Mouse (Mus musculus) neural tube, embryonic 11.5 days (tissue): ENCODE data around the gene Wdr47. TPM values are rescaled to one million over a fixed set of nuclear protein-coding genes. Genes with fewer than 3 reads are reported as not detected.
"Not testable (repeated sequence)": the region's sequence is repeated elsewhere in the genome, so short reads cannot be mapped to it uniquely, and the experiment has no call there.

Source experiments
- ATAC-seq: fragments of 200-750 bp; cut with Nextera tagmentation; 2 replicates; pipeline ENCODE4 v1.8.0; 2017; ENCODE audit warnings: moderate number of reproducible peaks, mild to moderate bottlenecking, moderate TSS enrichment, moderate library complexity; ENCODE audit not compliant: insufficient read depth, low FRiP score, low TSS enrichment
- DNase-seq: peaks from one replicate; pipeline ENCODE4 v3.0.0-alpha.2; 2015; ENCODE audit warnings: low spot score
- H3K27ac ChIP-seq: fragments of 300-500 bp; sonication (generic); 2 replicates; pipeline ENCODE4 v1.5.1; 2014; ENCODE audit warnings: low read depth, mild to moderate bottlenecking, low read length
- H3K27me3 ChIP-seq: fragments of 300-500 bp; sonication (generic); 2 replicates; pipeline ENCODE4 v1.6.1; 2014; ENCODE audit warnings: mild to moderate bottlenecking, low read length, mixed read lengths; ENCODE audit not compliant: control insufficient read depth, insufficient read depth
- H3K36me3 ChIP-seq: fragments of 300-500 bp; sonication (generic); 2 replicates; pipeline ENCODE4 v1.6.1; 2014; ENCODE audit warnings: mild to moderate bottlenecking, low read length, moderate library complexity, mixed read lengths; ENCODE audit not compliant: control insufficient read depth, insufficient read depth
- H3K4me1 ChIP-seq: fragments of 300-500 bp; sonication (generic); 2 replicates; pipeline ENCODE4 v1.6.1; 2014; ENCODE audit warnings: low read length, mixed read lengths; ENCODE audit not compliant: control insufficient read depth, insufficient read depth
- H3K4me2 ChIP-seq: fragments of 300-500 bp; sonication (generic); 2 replicates; pipeline ENCODE4 v1.6.1; 2014; ENCODE audit warnings: low read depth, mild to moderate bottlenecking, moderate library complexity
- H3K4me3 ChIP-seq: fragments of 300-500 bp; sonication (generic); 2 replicates; pipeline ENCODE4 v1.5.1; 2014; ENCODE audit warnings: low read depth, low read length
- H3K9ac ChIP-seq: fragments of 300-500 bp; sonication (generic); 2 replicates; pipeline ENCODE4 v1.6.1; 2014; ENCODE audit warnings: mild to moderate bottlenecking, low read length
- H3K9me3 ChIP-seq: fragments of 300-500 bp; sonication (generic); 2 replicates; pipeline ENCODE4 v1.6.1; 2016; ENCODE audit warnings: low read length; ENCODE audit not compliant: control insufficient read depth
- WGBS: fragments of 180-500 bp; shearing (Covaris S2); extraction: QIAGEN DNeasy Blood & Tissue Kit; methylation state at CpG from one replicate; pipeline ENCODE4 v1.1.7; 2014; 5-methylcytosine and 5-hydroxymethylcytosine counted together
- polyA plus RNA-seq: library from polyadenylated mRNA; unstranded; fragments of >200 nt; fragmentation: Nextera tagmentation; extraction: Ambion mirVana; gene quantifications from 2 replicates; pipeline ENCODE4 v1.2.1, GENCODE M21; 2014

Gene Wdr47
- polyA plus RNA-seq, 1 experiment from 2014 or later = 54.6 TPM

GRCm38 (mm10) chr3:108591530-108592522 is 747 bp downstream of the Wdr47 start:
- Histone ChIP-seq H3K36me3 (no peaks in the 10 kb centered on the region), H3K4me1 (peaks cover 3% of the 10 kb centered on the region; the same call in 1 of the 2 replicates), H3K27ac (peak overlapping the region; percentile 89), H3K4me3 (peak overlapping the region; percentile 95), H3K9ac (peak overlapping the region; percentile 75), H3K4me2 (peak overlapping the region; percentile 76), H3K27me3 (no peaks in the 10 kb centered on the region), H3K9me3 (no peaks in the 10 kb centered on the region)
- DNase-seq (peak; percentile 54), ATAC-seq (peak; percentile 79)
- WGBS = 0% methylated on average over 61 of the region's 61 CpGs

DNA sequence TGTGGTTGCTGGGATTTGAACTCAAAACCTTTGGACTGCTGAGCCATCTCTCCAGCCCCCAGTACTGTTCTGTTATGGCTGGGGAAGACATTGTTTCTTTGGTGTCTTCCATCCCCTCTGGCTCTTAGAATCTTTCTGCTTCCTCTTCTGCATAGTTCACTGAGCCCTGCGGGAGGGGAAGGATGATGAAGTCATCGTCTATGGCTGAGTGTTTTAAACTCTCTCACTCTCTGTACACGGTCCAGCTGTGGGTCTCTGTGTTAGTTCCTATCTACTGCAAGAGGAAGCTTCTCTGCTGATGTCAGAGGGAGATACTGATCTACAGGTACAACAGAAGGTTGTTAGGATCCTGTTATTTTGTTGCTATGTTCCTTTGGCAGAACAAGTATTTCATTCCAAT is 17.8 kb downstream of the Wdr47 start:
- WGBS = 78% methylated on average over 3 of the region's 3 CpGs
- no peaks in the 10 kb centered on the region for H3K9me3 ChIP-seq

GRCm38 (mm10) chr3:108634761-108635160 is 43.7 kb downstream of the Wdr47 start:
- no peak for ATAC-seq
- Histone ChIP-seq H3K4me2 (no peak overlapping the region), H3K9ac (no peak overlapping the region), H3K9me3 (no peaks in the 10 kb centered on the region), H3K27ac (no peak overlapping the region), H3K4me1 (no peaks in the 10 kb centered on the region), H3K27me3 (no peaks in the 10 kb centered on the region), H3K4me3 (no peak overlapping the region), H3K36me3 (no peaks in the 10 kb centered on the region; the same call in 1 of the 2 replicates)
- no peak for DNase-seq
- WGBS = 93% methylated on average over 5 of the region's 5 CpGs

More for the DNA sequence above, 17.8 kb downstream of the Wdr47 start:
- DNase-seq = no peak
- Histone ChIP-seq H3K9ac (no peak overlapping the region), H3K4me1 (no peaks in the 10 kb centered on the region), H3K4me3 (no peak overlapping the region), H3K27ac (no peak overlapping the region), H3K4me2 (no peak overlapping the region), H3K36me3 (no peaks in the 10 kb centered on the region; the same call in none of the 2 replicates), H3K27me3 (no peaks in the 10 kb centered on the region)
- ATAC-seq = no peak

- DNase-seq (peak; percentile 22), ATAC-seq (no peak)
- WGBS = 69% methylated on average over 4 of the region's 4 CpGs
- H3K4me3 ChIP-seq = no peak overlapping the region
- no peaks in the 10 kb centered on the region for H3K9me3 ChIP-seq
- H3K4me1 ChIP-seq = no peaks in the 10 kb centered on the region
- H3K4me2 ChIP-seq = no peak overlapping the region
- H3K9ac ChIP-seq = no peak overlapping the region
- no peak overlapping the region for H3K27ac ChIP-seq
- H3K27me3 ChIP-seq = no peaks in the 10 kb centered on the region
- peaks cover 2% of the 10 kb centered on the region; the same call in 1 of the 2 replicates for H3K36me3 ChIP-seq
These were observed 48.3 kb downstream of the Wdr47 start for GRCm38 (mm10) chr3:108639412-108639811.

GRCm38 (mm10) chr3:108640998-108641397 is 49.9 kb downstream of the Wdr47 start:
- H3K9ac ChIP-seq = no peak overlapping the region
- DNase-seq (no peak), ATAC-seq (no peak)
- H3K9me3 ChIP-seq = no peaks in the 10 kb centered on the region
- H3K4me2 ChIP-seq = no peak overlapping the region
- 86% methylated on average over 4 of the region's 4 CpGs for WGBS
- H3K36me3 ChIP-seq = peaks cover 4% of the 10 kb centered on the region; the same call in 1 of the 2 replicates
- H3K4me3 ChIP-seq = no peak overlapping the region
- H3K27ac ChIP-seq = no peak overlapping the region
- H3K4me1 ChIP-seq = no peaks in the 10 kb centered on the region
- H3K27me3 ChIP-seq = no peaks in the 10 kb centered on the region

DNA sequence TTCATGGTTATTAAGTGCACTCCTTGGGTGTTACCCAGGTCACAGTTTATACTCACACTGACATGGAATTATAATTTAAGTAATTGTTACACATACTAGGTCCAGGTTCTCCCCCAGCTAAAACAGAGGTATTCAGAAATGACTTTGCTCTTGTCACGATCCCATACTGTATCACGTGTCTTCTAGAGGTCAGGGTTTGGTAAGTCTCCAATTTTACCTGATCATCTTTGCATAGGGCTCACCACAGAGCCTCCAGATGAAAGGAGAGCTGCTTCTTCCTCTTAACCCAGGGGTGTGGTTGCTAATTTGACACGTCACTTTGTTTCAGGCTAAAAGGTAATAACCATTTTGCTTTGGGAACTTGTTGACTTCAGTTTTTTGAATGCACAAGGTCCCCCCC is 53.8 kb downstream of the Wdr47 start:
- H3K36me3 ChIP-seq = peaks cover 4% of the 10 kb centered on the region; the same call in 1 of the 2 replicates
- H3K4me2 ChIP-seq = no peak overlapping the region
- no peak overlapping the region for H3K27ac ChIP-seq
- H3K9me3 ChIP-seq = no peaks in the 10 kb centered on the region
- DNase-seq = no peak
- H3K9ac ChIP-seq = no peak overlapping the region
- no peaks in the 10 kb centered on the region for H3K4me1 ChIP-seq
- no peak overlapping the region for H3K4me3 ChIP-seq
- H3K27me3 ChIP-seq = no peaks in the 10 kb centered on the region
- 91% methylated on average over 3 of the region's 3 CpGs for WGBS
- ATAC-seq = no peak

- Histone ChIP-seq H3K9ac (no peak overlapping the region), H3K4me1 (no peaks in the 10 kb centered on the region), H3K9me3 (no peaks in the 10 kb centered on the region), H3K36me3 (peaks cover 4% of the 10 kb centered on the region; the same call in 1 of the 2 replicates), H3K27me3 (no peaks in the 10 kb centered on the region), H3K27ac (no peak overlapping the region), H3K4me2 (no peak overlapping the region), H3K4me3 (no peak overlapping the region)
- DNase-seq = no peak
- WGBS = 67% methylated on average over 7 of the region's 7 CpGs
- ATAC-seq = no peak
These were observed 55.0 kb downstream of the Wdr47 start for GRCm38 (mm10) chr3:108646036-108646435.

- H3K27me3 ChIP-seq, H3K9ac ChIP-seq, ATAC-seq, H3K4me1 ChIP-seq, H3K4me3 ChIP-seq, H3K36me3 ChIP-seq, H3K9me3 ChIP-seq, DNase-seq, H3K27ac ChIP-seq, H3K4me2 ChIP-seq: not testable (repeated sequence)
- 46% methylated on average over 5 of the region's 5 CpGs for WGBS
These were observed 56.6 kb downstream of the Wdr47 start for GRCm38 (mm10) chr3:108647681-108648080.
